Mouse (Mus musculus): Measurements from ENCODE around the gene Hpd.

DNA sequence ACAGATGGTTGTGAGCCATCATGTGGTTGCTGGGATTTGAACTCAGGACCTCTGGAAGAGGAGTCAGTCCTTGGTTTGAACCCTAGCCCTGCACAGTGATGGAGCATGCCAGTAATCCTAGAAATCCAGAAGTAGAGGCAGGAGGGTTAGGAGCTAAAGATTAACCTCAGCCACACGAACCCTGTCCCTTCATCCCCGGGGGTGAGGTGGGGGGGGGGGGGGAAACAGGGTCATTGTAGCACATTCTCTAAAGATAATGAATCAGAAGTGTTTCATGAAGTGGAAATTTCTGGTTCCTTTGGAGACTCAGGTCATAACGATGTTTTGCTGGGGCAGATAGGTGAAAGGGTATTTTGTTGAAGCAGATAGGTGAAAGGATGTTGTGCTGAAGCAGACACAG, 8.4 kb upstream of the Hpd start:
- no peak for TF ChIP-seq CTCF (IDR thresholded peaks at IDR 0.05; ENCODE audit: control insufficient read depth, insufficient read depth, insufficient read length)
- no peak for TF ChIP-seq USF1 (IDR thresholded peaks at IDR 0.05; ENCODE audit: low read depth)
